Mouse (Mus musculus): ENCODE measurements around the gene Nmb. TPM values are rescaled to one million over a fixed set of nuclear protein-coding genes. Genes with fewer than 3 reads are reported as not detected.

The Nmb gene
- total and polyA plus RNA-seq, 3 experiments: 4.9 to 9.8 (median 7.5) TPM

GRCm38 (mm10) chr7:80888595-80888994 is 16.3 kb downstream of the Nmb start:
- H3K79me2 ChIP-seq (replicated peaks; ENCODE audit: control insufficient read depth, insufficient read depth, low read length): no peaks in the 10 kb centered on the region
- H3K9ac ChIP-seq (ENCODE audit: low read depth, low read length): no peak overlapping the region
- TF ChIP-seq CTCF (IDR thresholded peaks at IDR 0.05) (no peak), EP300 (IDR thresholded peaks at IDR 0.05; ENCODE audit: insufficient read depth, low read depth, low read length) (no peak), POLR2A (IDR thresholded peaks at IDR 0.05; ENCODE audit: insufficient read depth, low read depth, low read length) (no peak)
- intact Hi-C loops (cut with DNase I): loop anchor here (5.0 to 10.0 kb wide), 3 partner anchors 139 to 249 kb away; partner anchors contain the start of gene Alpk3
- no peaks in the 10 kb centered on the region for H3K27me3 ChIP-seq (ENCODE audit: control insufficient read depth, insufficient read depth, low read length)
- WGBS: 75% methylated on average over 7 of the region's 7 CpGs
- H3K27ac ChIP-seq: no peak overlapping the region
- H3K4me3 ChIP-seq: no peak overlapping the region
- DNase-seq: no peak
- no peaks in the 10 kb centered on the region for H3K36me3 ChIP-seq (ENCODE audit: control insufficient read depth, insufficient read depth, low read length)
- H3K4me1 ChIP-seq (ENCODE audit: control insufficient read depth, insufficient read depth, low read length): peaks cover 4% of the 10 kb centered on the region

- DNase-seq: no peak
- TF ChIP-seq POLR2A (IDR thresholded peaks at IDR 0.05; ENCODE audit: insufficient read depth, low read depth, low read length) (no peak), CTCF (IDR thresholded peaks at IDR 0.05) (peak; percentile 80)
- WGBS: 36% methylated on average over 1 of the region's 1 CpGs
- Histone ChIP-seq H3K9ac (ENCODE audit: low read depth, low read length) (no peak overlapping the region), H3K27me3 (ENCODE audit: control insufficient read depth, insufficient read depth, low read length) (no peaks in the 10 kb centered on the region), H3K4me3 (no peak overlapping the region), H3K4me1 (ENCODE audit: control insufficient read depth, insufficient read depth, low read length) (peaks cover 7% of the 10 kb centered on the region), H3K27ac (no peak overlapping the region), H3K79me2 (replicated peaks; ENCODE audit: control insufficient read depth, insufficient read depth, low read length) (no peaks in the 10 kb centered on the region), H3K36me3 (ENCODE audit: control insufficient read depth, insufficient read depth, low read length) (no peaks in the 10 kb centered on the region)
- intact Hi-C loops (cut with DNase I): loop anchor here (2.0 to 10.0 kb wide), 4 partner anchors 142 to 269 kb away; partner anchors contain the start of gene Alpk3
Observed at GRCm38 (mm10) chr7:80885666-80886065, 19.2 kb downstream of the Nmb start.

- no peaks in the 10 kb centered on the region for H3K27me3 ChIP-seq (ENCODE audit: control insufficient read depth, insufficient read depth, low read length)
- no peak overlapping the region for H3K27ac ChIP-seq
- peak overlapping the region; percentile 29 for H3K9ac ChIP-seq (ENCODE audit: low read depth, low read length)
- no peak overlapping the region for H3K4me3 ChIP-seq
- TF ChIP-seq CTCF (IDR thresholded peaks at IDR 0.05) (peak; percentile 59), POLR2A (IDR thresholded peaks at IDR 0.05; ENCODE audit: insufficient read depth, low read depth, low read length) (no peak)
- no peaks in the 10 kb centered on the region for H3K79me2 ChIP-seq (replicated peaks; ENCODE audit: control insufficient read depth, insufficient read depth, low read length)
- 23% methylated on average over 14 of the region's 14 CpGs for WGBS
- DNase-seq: peak; percentile 40 to 57
- peaks cover 4% of the 10 kb centered on the region for H3K4me1 ChIP-seq (ENCODE audit: control insufficient read depth, insufficient read depth, low read length)
- H3K36me3 ChIP-seq (ENCODE audit: control insufficient read depth, insufficient read depth, low read length): no peaks in the 10 kb centered on the region
- intact Hi-C loops (cut with DNase I): loop anchor here (10.0 kb wide), 1 partner anchor 172 kb away; the partner anchor contains the start of gene Alpk3
Observed at GRCm38 (mm10) chr7:80882830-80883505, 21.9 kb downstream of the Nmb start.

- no peak overlapping the region for H3K4me3 ChIP-seq
- intact Hi-C loops (cut with DNase I): no loop called here
- H3K36me3 ChIP-seq (ENCODE audit: control insufficient read depth, insufficient read depth, low read length): no peaks in the 10 kb centered on the region
- WGBS: 83% methylated on average over 37 of the region's 37 CpGs
- no peak for TF ChIP-seq POLR2A (IDR thresholded peaks at IDR 0.05; ENCODE audit: insufficient read depth, low read depth, low read length)
- no peak for TF ChIP-seq CTCF (IDR thresholded peaks at IDR 0.05)
- TF ChIP-seq EP300 (IDR thresholded peaks at IDR 0.05; ENCODE audit: insufficient read depth, low read depth, low read length): no peak
- H3K9ac ChIP-seq (ENCODE audit: low read depth, low read length): no peak overlapping the region
- H3K4me1 ChIP-seq (ENCODE audit: control insufficient read depth, insufficient read depth, low read length): no peaks in the 10 kb centered on the region
- no peak overlapping the region for H3K27ac ChIP-seq
- no peaks in the 10 kb centered on the region for H3K27me3 ChIP-seq (ENCODE audit: control insufficient read depth, insufficient read depth, low read length)
- DNase-seq: no peak
- H3K79me2 ChIP-seq (replicated peaks; ENCODE audit: control insufficient read depth, insufficient read depth, low read length): no peaks in the 10 kb centered on the region
Observed at GRCm38 (mm10) chr7:80875727-80876126, 29.1 kb downstream of the Nmb start.

GRCm38 (mm10) chr7:80873631-80874030 is 31.2 kb downstream of the Nmb start:
- no peak overlapping the region for H3K27ac ChIP-seq
- H3K4me1 ChIP-seq (ENCODE audit: control insufficient read depth, insufficient read depth, low read length): no peaks in the 10 kb centered on the region
- H3K27me3 ChIP-seq (ENCODE audit: control insufficient read depth, insufficient read depth, low read length): no peaks in the 10 kb centered on the region
- 0 out of 2 replicates have a peak, but pooled peaks have one; percentile 9 for TF ChIP-seq CTCF (IDR thresholded peaks at IDR 0.05)
- no peak for TF ChIP-seq POLR2A (IDR thresholded peaks at IDR 0.05; ENCODE audit: insufficient read depth, low read depth, low read length)
- no peak for TF ChIP-seq EP300 (IDR thresholded peaks at IDR 0.05; ENCODE audit: insufficient read depth, low read depth, low read length)
- no peak overlapping the region for H3K9ac ChIP-seq (ENCODE audit: low read depth, low read length)
- H3K4me3 ChIP-seq: no peak overlapping the region
- no peaks in the 10 kb centered on the region for H3K79me2 ChIP-seq (replicated peaks; ENCODE audit: control insufficient read depth, insufficient read depth, low read length)
- WGBS: 99% methylated on average over 2 of the region's 2 CpGs
- H3K36me3 ChIP-seq (ENCODE audit: control insufficient read depth, insufficient read depth, low read length): no peaks in the 10 kb centered on the region
- no peak for DNase-seq
- intact Hi-C loops (cut with DNase I): no loop called here

- no peaks in the 10 kb centered on the region for H3K27me3 ChIP-seq (ENCODE audit: control insufficient read depth, insufficient read depth, low read length)
- no peak overlapping the region for H3K9ac ChIP-seq (ENCODE audit: low read depth, low read length)
- H3K79me2 ChIP-seq (replicated peaks; ENCODE audit: control insufficient read depth, insufficient read depth, low read length): no peaks in the 10 kb centered on the region
- intact Hi-C loops (cut with DNase I): no loop called here
- H3K4me3 ChIP-seq: no peak overlapping the region
- no peak for DNase-seq
- H3K4me1 ChIP-seq (ENCODE audit: control insufficient read depth, insufficient read depth, low read length): no peaks in the 10 kb centered on the region
- WGBS: 88% methylated on average over 5 of the region's 5 CpGs
- no peak for TF ChIP-seq POLR2A (IDR thresholded peaks at IDR 0.05; ENCODE audit: insufficient read depth, low read depth, low read length)
- TF ChIP-seq EP300 (IDR thresholded peaks at IDR 0.05; ENCODE audit: insufficient read depth, low read depth, low read length): no peak
- TF ChIP-seq CTCF (IDR thresholded peaks at IDR 0.05): no peak
- H3K36me3 ChIP-seq (ENCODE audit: control insufficient read depth, insufficient read depth, low read length): no peaks in the 10 kb centered on the region; the same call in 1 of the 2 replicates
- H3K27ac ChIP-seq: no peak overlapping the region
Observed at GRCm38 (mm10) chr7:80873038-80873437, 31.8 kb downstream of the Nmb start.

All from heart, adult 2 months (tissue).